Mouse (Mus musculus) MN1 (cell line): ENCODE results near the gene Gm7173.

Experiments
- DNase-seq: peaks from one replicate; pipeline ENCODE4 v3.0.0-alpha.2; 2016; ENCODE audit warnings: low spot score

Gm7173 gene

DNA sequence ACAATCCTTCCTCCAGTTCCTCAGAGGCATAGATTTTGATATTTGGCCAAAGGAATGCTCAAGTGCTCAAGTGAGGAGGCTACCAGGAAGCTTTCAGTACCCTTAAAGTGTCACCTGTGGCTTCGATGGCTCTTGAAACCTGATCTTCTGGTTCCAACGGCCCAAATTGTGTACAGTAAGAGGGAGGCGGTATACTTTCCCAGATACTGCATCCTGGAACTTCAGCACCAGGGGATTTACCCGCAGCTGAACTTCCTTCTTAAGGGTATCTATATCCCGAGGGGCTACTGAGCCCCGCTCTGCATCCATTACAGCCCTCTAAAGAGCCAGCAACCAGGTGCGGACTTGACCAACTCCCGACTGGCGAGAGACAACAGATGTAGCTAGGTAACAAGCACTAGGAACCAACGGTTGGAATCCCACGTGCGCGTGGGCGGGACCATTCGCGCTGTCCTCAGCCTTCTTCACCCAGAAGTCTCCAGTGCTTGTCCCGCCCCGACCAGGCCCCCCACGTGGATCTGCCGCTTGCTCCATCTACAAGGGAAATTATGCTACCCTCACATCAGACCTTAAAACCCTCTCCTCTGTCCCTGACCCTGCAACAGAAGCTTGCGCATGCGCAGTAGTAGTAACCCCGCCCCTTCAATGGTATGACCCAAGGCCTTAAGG is at the start of gene Gm7173:
Gene Gm7173 (minus strand): TSS at position 309 of the 669 bp plus-strand sequence.
- DNase-seq = peak; percentile 21

GRCm38 (mm10) chrX:79517646-79518016 is 546 bp upstream of the Gm7173 start:
- no peak for DNase-seq

DNA sequence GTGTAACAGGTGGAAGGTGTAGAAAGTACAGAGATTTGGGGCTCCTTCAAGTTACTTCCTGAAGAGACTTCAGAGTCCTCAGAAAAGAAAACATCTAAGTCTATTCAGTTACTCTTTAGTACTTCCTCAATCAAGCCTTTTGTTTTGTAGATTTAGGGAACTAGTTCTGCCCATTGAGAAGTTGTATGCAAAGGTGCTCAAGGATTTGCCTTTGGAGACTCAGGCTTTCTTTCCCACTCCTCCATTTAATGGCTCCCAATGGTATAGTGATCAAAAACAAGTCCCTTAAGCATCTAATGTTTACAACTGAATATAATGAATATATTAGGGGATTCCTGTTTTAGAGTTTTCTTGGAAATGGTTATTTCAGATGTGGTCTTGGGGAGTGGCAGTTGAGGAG is 200.3 kb downstream of the Gm7173 start:
- no peak for DNase-seq
